Mouse (Mus musculus) embryonic facial prominence, embryonic 10.5 days (tissue): ENCODE data around the gene Cacna1c. TPM values are rescaled to one million over a fixed set of nuclear protein-coding genes. Genes with fewer than 3 reads are reported as not detected.

Experiments
- DNase-seq: peaks from one replicate; pipeline ENCODE4 v3.0.0-alpha.2; 2017; ENCODE audit warnings: low spot score
- H3K27ac ChIP-seq: fragments of 300-500 bp; sonication (generic); replicated peaks from 2 replicates; pipeline ENCODE4 v1.5.1; 2016; ENCODE audit warnings: mild to moderate bottlenecking
- H3K27me3 ChIP-seq: fragments of 300-500 bp; sonication (generic); replicated peaks from 2 replicates; pipeline ENCODE4 v1.6.1; 2016; ENCODE audit warnings: low read depth, mild to moderate bottlenecking; ENCODE audit not compliant: poor library complexity, severe bottlenecking
- H3K36me3 ChIP-seq: fragments of 300-500 bp; sonication (generic); replicated peaks from 2 replicates; pipeline ENCODE4 v1.6.1; 2016; ENCODE audit warnings: mild to moderate bottlenecking, moderate library complexity
- H3K4me1 ChIP-seq: fragments of 300-500 bp; sonication (generic); 2 replicates; pipeline ENCODE4 v1.6.1; 2016
- H3K4me3 ChIP-seq: fragments of 300-500 bp; sonication (generic); 2 replicates; pipeline ENCODE4 v1.5.1; 2016; ENCODE audit warnings: mild to moderate bottlenecking, moderate library complexity
- H3K9me3 ChIP-seq: fragments of 300-500 bp; sonication (generic); 2 replicates; pipeline ENCODE4 v1.6.1; 2016; ENCODE audit warnings: mild to moderate bottlenecking
- WGBS: fragments of 180-500 bp; shearing (Covaris S2); methylation state at CpG from one replicate; pipeline ENCODE4 v1.1.7; 2016; 5-methylcytosine and 5-hydroxymethylcytosine counted together
- polyA plus RNA-seq: library from polyadenylated mRNA; unstranded; fragments of >200 nt; fragmentation: Nextera tagmentation; extraction: Ambion mirVana; gene quantifications from 2 replicates; pipeline ENCODE4 v1.2.1, GENCODE M21; 2016

Cacna1c gene
- polyA plus RNA-seq, 1 experiment from 2014 or later: 4.9 TPM

- H3K4me3 ChIP-seq: no peak overlapping the region
- H3K9me3 ChIP-seq: no peaks in the 10 kb centered on the region
- H3K27ac ChIP-seq: no peak overlapping the region
- no peaks in the 10 kb centered on the region for H3K4me1 ChIP-seq
- 93% methylated on average over 4 of the region's 4 CpGs for whole genome bisulfite sequencing
- H3K36me3 ChIP-seq: peaks cover 94% of the 10 kb centered on the region
- no peaks in the 10 kb centered on the region for H3K27me3 ChIP-seq
- no peak for DNase-seq
Observed at GRCm38 (mm10) chr6:118538627-118539026, 657.6 kb downstream of the Cacna1c start.

Other genes with a start within 250 kb of the Cacna1c start
- 8.4 and 8.7 TPM in 2 replicates for gene Dcp1b, start 21.2 kb downstream of the Cacna1c start, polyA plus RNA-seq
- not detected in 2 replicates for gene Cacna2d4, start 40.1 kb upstream of the Cacna1c start, polyA plus RNA-seq
- 0.04 TPM in 1 of 2 replicates, not detected in the other for gene Lrtm2, start 134.3 kb upstream of the Cacna1c start, polyA plus RNA-seq
- gene Adipor2, start 221.3 kb upstream of the Cacna1c start, polyA plus RNA-seq: 30.9 and 32.0 TPM in 2 replicates